ENCODE assay signal across 8 mouse cellular contexts in genomic region chr16:34902294-34902680, GRCm38 (mm10).
DNase-seq lines count a peak whose midpoint lies in the region; ATAC-seq and TF ChIP-seq lines count a peak whose summit lies in the region.

No protein-coding gene starts in this region.

- H3K9me3 ChIP-seq in intestine, postnatal 0 days (ENCODE audit: control insufficient read depth) = no peaks in the 10 kb centered on the region
- no peaks in the 10 kb centered on the region for H3K9me3 ChIP-seq in limb, embryonic 10.5 days (replicated peaks)
- H3K9me3 ChIP-seq in neural tube, embryonic 11.5 days (ENCODE audit: control insufficient read depth, low read length) = no peaks in the 10 kb centered on the region

- 0 out of 2 replicates have a peak, but pooled peaks cover 7% of the 10 kb centered on the region for H3K4me1 ChIP-seq in intestine, postnatal 0 days (replicated peaks; ENCODE audit: control insufficient read depth, insufficient read depth, low read length)
- H3K4me1 ChIP-seq in limb, embryonic 10.5 days = peaks cover 55% of the 10 kb centered on the region
- H3K4me1 ChIP-seq in neural tube, embryonic 11.5 days (ENCODE audit: control insufficient read depth, insufficient read depth, low read length) = no peaks in the 10 kb centered on the region

- WGBS in intestine, postnatal 0 days = 17% methylated on average over 9 of the region's 9 CpGs
- WGBS in limb, embryonic 10.5 days = 23% methylated on average over 9 of the region's 9 CpGs
- WGBS in neural tube, embryonic 11.5 days = 20% methylated on average over 9 of the region's 9 CpGs

- H3K36me3 ChIP-seq in intestine, postnatal 0 days (ENCODE audit: control insufficient read depth, insufficient read depth) = no peaks in the 10 kb centered on the region
- H3K36me3 ChIP-seq in limb, embryonic 10.5 days = no peaks in the 10 kb centered on the region
- no peaks in the 10 kb centered on the region for H3K36me3 ChIP-seq in neural tube, embryonic 11.5 days (ENCODE audit: control insufficient read depth, insufficient read depth, low read length)

- H3K4me3 ChIP-seq in intestine, postnatal 0 days (ENCODE audit: low read depth, low read length) = no peak overlapping the region
- H3K4me3 ChIP-seq in limb, embryonic 10.5 days = no peak overlapping the region
- no peak overlapping the region for H3K4me3 ChIP-seq in neural tube, embryonic 11.5 days (ENCODE audit: low read depth, low read length)

- H3K27ac ChIP-seq in intestine, postnatal 0 days (ENCODE audit: low read depth, low read length) = no peak overlapping the region
- no peak overlapping the region for H3K27ac ChIP-seq in limb, embryonic 10.5 days
- no peak overlapping the region for H3K27ac ChIP-seq in neural tube, embryonic 11.5 days (ENCODE audit: low read depth, low read length)

- ATAC-seq in intestine, postnatal 0 days = peak; percentile 35; the same call in 1 of the 2 replicates
- ATAC-seq in neural tube, embryonic 11.5 days (ENCODE audit: insufficient read depth, low FRiP score, low TSS enrichment) = no peak

- peak; percentile 73 for DNase-seq in ovary, postnatal 14 days (ENCODE audit: low spot score)
- DNase-seq in ovary, postnatal 10 days (ENCODE audit: low spot score) = no peak
- DNase-seq in cerebellum, adult 8-10 months = peak; percentile 23
- peak; percentile 67 for DNase-seq in frontal cortex, postnatal 25 days (ENCODE audit: low spot score in 2 of 2)
- peak; percentile 80 for DNase-seq in limb, embryonic 10.5 days (ENCODE audit: low spot score)
- DNase-seq in neural tube, embryonic 11.5 days (ENCODE audit: low spot score) = peak; percentile 77
- DNase-seq in thymus, postnatal 36 days = peak; percentile 35 to 37

- TF ChIP-seq CTCF in intestine, postnatal 0 days (IDR thresholded peaks at IDR 0.05; ENCODE audit: low read depth) = peak; percentile 96

- H3K27me3 ChIP-seq in intestine, postnatal 0 days (replicated peaks; ENCODE audit: control insufficient read depth, insufficient read depth, low read length) = no peaks in the 10 kb centered on the region
- peaks cover 20% of the 10 kb centered on the region; the same call in 1 of the 2 replicates for H3K27me3 ChIP-seq in limb, embryonic 10.5 days (ENCODE audit: low read depth, poor library complexity, severe bottlenecking)
- no peaks in the 10 kb centered on the region for H3K27me3 ChIP-seq in neural tube, embryonic 11.5 days (ENCODE audit: control insufficient read depth, insufficient read depth, low read length)

- no peak overlapping the region for H3K9ac ChIP-seq in intestine, postnatal 0 days (ENCODE audit: low read depth, low read length)
- no peak overlapping the region for H3K9ac ChIP-seq in neural tube, embryonic 11.5 days (ENCODE audit: low read length)

- H3K4me2 ChIP-seq in intestine, postnatal 0 days (replicated peaks; ENCODE audit: low read depth) = no peak overlapping the region
- no peak overlapping the region for H3K4me2 ChIP-seq in neural tube, embryonic 11.5 days (ENCODE audit: low read depth)
